Mouse (Mus musculus): ENCODE results near the gene I830077J02Rik. TPM values are rescaled to one million over a fixed set of nuclear protein-coding genes. Genes with fewer than 3 reads are reported as not detected.

I830077J02Rik gene
- polyA plus RNA-seq, 1 experiment from 2014 or later = 1.4 TPM

DNA sequence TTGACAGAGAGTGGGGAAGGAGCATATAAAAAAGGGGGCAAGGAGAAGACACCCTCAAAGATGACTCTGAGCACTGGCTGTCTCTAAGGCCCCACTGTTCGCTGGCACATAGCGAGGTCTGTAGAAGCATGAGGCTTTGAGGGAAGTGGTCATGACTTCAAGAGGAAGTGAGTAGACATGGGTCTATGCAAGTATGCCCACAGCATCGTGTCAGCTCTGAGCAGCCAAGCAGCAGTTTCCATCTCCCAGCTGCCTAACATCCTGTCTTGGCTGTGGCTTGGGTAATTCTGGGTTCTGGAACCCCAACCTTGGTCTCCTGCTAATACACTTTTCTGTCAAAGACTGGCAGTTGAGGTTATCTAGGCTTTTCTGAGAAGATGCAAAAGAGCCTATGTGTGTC lies 31.7 kb downstream of the I830077J02Rik start:
- Histone ChIP-seq H3K4me3 (replicated peaks) (no peak overlapping the region), H3K36me3 (no peaks in the 10 kb centered on the region), H3K27ac (no peak overlapping the region), H3K4me1 (no peaks in the 10 kb centered on the region), H3K9ac (no peak overlapping the region), H3K27me3 (replicated peaks) (no peaks in the 10 kb centered on the region), H3K4me2 (no peak overlapping the region), H3K9me3 (no peaks in the 10 kb centered on the region)
- WGBS = 88% methylated on average over 3 of the region's 3 CpGs
- ATAC-seq (ENCODE audit: insufficient read depth, low FRiP score, low read depth) = no peak

DNA sequence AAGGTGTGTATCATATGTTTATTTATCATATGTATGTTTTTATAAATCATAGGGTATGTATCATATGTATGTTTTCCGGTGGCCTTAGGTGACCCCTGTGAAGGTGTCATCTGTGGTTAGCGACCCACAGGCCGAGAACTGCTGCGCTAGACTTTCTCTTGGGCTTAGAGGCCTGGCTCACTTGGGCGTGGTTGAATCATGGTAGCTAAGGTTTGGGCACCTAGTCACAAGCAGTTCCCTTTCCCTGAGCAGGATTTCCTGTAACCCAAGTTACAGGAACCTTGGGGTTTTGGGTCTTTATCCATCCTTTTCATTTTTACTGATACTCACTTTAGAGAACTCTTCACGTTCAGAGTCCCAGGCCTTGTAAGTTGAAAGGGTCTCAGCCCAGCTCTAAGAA lies 32.2 kb downstream of the I830077J02Rik start:
- Histone ChIP-seq H3K27me3 (replicated peaks) (no peaks in the 10 kb centered on the region), H3K4me2 (no peak overlapping the region), H3K36me3 (no peaks in the 10 kb centered on the region), H3K4me1 (0 out of 2 replicates have a peak, but pooled peaks cover under 1% of the 10 kb centered on the region), H3K27ac (no peak overlapping the region), H3K4me3 (replicated peaks) (no peak overlapping the region), H3K9ac (no peak overlapping the region), H3K9me3 (no peaks in the 10 kb centered on the region)
- ATAC-seq (ENCODE audit: insufficient read depth, low FRiP score, low read depth) = no peak
- WGBS = 70% methylated on average over 6 of the region's 6 CpGs

DNA sequence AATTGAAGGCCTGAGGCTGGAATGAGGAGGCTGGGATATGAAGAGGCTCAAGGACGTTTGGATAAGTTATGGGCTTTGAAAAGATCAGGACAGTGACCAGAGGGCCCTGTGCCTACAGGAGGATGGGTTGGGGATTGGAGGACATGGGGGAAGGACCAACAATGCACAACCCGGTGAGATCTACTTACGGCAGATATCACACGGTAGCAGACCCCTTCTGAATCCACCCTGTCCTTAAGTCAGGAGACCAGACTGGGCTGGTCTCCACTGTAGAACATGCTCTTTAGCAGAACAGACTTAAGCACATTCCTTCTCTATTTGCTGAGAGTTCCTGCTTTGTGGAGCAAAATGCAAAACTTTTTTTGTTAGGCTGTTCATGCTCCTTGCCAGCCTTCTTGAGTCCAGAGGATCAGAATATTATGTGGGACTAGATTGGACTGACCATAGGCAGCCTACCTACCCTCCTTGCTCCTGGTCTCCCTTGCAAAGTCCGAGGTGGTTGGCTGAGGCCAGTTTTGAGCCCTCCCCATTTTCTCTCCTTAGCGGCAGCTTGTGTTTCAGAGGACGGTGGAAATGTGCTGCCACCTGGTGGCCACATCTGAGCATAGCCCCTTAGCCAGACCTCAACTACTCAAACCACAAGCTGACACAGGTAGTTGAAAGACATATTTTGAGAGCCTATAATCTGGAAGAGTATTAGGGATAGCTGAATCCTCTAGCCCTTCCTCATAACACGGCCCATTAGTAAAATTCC lies 32.9 kb downstream of the I830077J02Rik start:
- Histone ChIP-seq H3K9ac (no peak overlapping the region), H3K4me1 (peaks cover 7% of the 10 kb centered on the region), H3K4me3 (replicated peaks) (no peak overlapping the region), H3K27ac (no peak overlapping the region), H3K27me3 (replicated peaks) (no peaks in the 10 kb centered on the region), H3K9me3 (no peaks in the 10 kb centered on the region), H3K4me2 (no peak overlapping the region), H3K36me3 (no peaks in the 10 kb centered on the region)
- 39% methylated on average over 8 of the region's 8 CpGs for WGBS
- peak; percentile 18; the same call in 1 of the 2 replicates for ATAC-seq (ENCODE audit: insufficient read depth, low FRiP score, low read depth)

DNA sequence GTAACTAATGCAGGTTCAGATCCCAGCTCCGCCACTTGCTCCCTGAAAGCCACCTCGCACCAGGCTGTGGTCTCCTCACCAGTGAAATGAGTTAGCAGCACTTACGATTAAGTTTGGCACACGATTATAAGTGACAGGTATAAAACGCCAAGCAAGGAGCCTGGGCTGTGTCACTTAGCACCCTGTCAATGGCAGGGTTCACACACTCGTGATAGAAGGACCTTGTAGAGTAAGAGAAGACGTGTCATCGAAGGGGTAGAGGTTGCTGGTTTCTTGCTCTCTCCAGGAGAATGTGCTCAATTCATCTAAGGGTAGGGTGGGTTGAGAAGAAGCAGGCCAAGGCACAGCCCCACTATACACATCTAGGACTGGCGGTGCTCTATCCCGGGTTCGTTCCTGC lies 33.6 kb downstream of the I830077J02Rik start:
- Histone ChIP-seq H3K4me1 (peaks cover 14% of the 10 kb centered on the region), H3K9ac (no peak overlapping the region), H3K9me3 (no peaks in the 10 kb centered on the region), H3K36me3 (no peaks in the 10 kb centered on the region), H3K27me3 (replicated peaks) (no peaks in the 10 kb centered on the region), H3K4me2 (no peak overlapping the region), H3K27ac (no peak overlapping the region), H3K4me3 (replicated peaks) (no peak overlapping the region)
- 85% methylated on average over 11 of the region's 11 CpGs for WGBS
- no peak for ATAC-seq (ENCODE audit: insufficient read depth, low FRiP score, low read depth)

DNA sequence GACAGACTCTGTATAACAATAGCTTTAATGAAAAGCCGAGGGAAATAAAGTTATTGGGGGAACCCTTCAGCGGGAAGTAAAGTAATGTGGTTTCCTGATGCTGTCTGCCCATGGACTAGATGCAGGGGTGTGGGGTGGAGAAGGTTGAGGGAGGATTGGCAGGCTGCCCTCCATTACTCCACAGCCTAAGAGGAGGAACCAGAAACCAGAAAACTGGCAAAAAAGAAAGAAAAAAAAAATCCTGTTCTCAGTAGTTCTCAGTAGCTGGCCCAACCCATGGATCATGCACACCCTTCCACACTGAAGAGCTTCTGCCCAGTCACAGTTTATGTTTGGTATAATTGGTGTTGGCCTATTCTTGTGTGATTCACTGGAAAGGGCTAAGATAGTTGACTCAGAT lies 34.1 kb downstream of the I830077J02Rik start:
- Histone ChIP-seq H3K4me3 (replicated peaks) (no peak overlapping the region), H3K4me2 (no peak overlapping the region), H3K36me3 (no peaks in the 10 kb centered on the region), H3K9me3 (no peaks in the 10 kb centered on the region), H3K27ac (no peak overlapping the region), H3K27me3 (replicated peaks) (no peaks in the 10 kb centered on the region), H3K4me1 (peaks cover 16% of the 10 kb centered on the region), H3K9ac (no peak overlapping the region)
- no peak for ATAC-seq (ENCODE audit: insufficient read depth, low FRiP score, low read depth)
- 62% methylated on average over 2 of the region's 2 CpGs for WGBS

DNA sequence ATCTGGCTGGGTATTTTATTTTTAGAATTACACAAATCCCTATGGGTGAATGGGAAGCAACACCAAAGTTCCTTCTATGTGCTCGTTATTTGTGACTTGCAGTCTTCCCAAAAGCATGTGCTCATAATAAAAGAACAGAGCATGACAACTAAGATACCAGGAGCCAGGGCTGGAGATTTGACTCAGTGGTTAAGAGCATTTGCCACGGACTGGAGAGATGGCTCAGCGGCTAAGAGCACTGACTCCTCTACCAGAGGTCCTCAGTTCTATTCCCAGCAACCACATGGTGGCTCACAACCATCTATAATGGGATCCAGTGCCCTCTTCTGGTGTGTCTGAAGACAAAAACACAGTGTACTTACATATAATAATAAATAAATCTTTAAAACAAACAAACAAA lies 35.7 kb downstream of the I830077J02Rik start:
- Histone ChIP-seq H3K4me1 (peaks cover 16% of the 10 kb centered on the region), H3K36me3 (no peaks in the 10 kb centered on the region), H3K4me2 (no peak overlapping the region), H3K27me3 (replicated peaks) (no peaks in the 10 kb centered on the region), H3K9me3 (no peaks in the 10 kb centered on the region), H3K4me3 (replicated peaks) (no peak overlapping the region), H3K9ac (no peak overlapping the region), H3K27ac (no peak overlapping the region)
- WGBS = 74% methylated on average over 3 of the region's 3 CpGs
- ATAC-seq (ENCODE audit: insufficient read depth, low FRiP score, low read depth) = no peak

- no peaks in the 10 kb centered on the region for H3K9me3 ChIP-seq
- 55% methylated on average over 23 of the region's 23 CpGs for WGBS
- H3K27me3 ChIP-seq (replicated peaks) = no peaks in the 10 kb centered on the region
- ATAC-seq (ENCODE audit: insufficient read depth, low FRiP score, low read depth) = peak; percentile 79
- no peak overlapping the region for H3K4me3 ChIP-seq (replicated peaks)
- H3K36me3 ChIP-seq = no peaks in the 10 kb centered on the region
- H3K27ac ChIP-seq = peak overlapping the region; percentile 82
- no peak overlapping the region for H3K9ac ChIP-seq
- H3K4me1 ChIP-seq = peaks cover 20% of the 10 kb centered on the region
- H3K4me2 ChIP-seq = 0 out of 2 replicates have a peak overlapping the region, but pooled peaks have one; percentile 17
Measured at GRCm38 (mm10) chr3:105894601-105895592, 37.6 kb downstream of the I830077J02Rik start.

DNA sequence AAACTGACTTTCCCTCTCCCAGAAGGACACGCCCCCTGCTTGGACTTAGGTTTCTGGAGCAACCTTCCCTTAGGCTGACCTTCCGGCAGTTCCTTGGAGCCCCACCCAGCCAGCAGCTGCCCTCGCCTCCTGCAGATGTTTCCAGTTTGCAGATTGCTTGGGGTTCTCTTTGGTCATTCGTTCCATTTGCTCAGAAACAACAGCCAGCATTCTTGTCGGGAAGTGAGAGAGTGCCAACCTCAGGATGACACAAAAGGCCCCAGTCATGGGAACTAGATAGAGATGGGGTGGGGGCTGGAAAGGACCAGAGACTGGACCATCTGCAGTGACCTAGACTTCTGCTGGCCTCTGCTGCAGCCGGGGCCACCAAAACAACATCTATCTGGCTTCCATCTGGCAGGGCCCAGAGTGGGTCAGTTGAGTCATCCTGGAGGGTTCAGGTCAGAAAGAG lies 38.5 kb downstream of the I830077J02Rik start:
- H3K4me3 ChIP-seq (replicated peaks) = no peak overlapping the region
- peaks cover 20% of the 10 kb centered on the region for H3K4me1 ChIP-seq
- peak overlapping the region; percentile 82 for H3K27ac ChIP-seq
- no peaks in the 10 kb centered on the region for H3K27me3 ChIP-seq (replicated peaks)
- H3K9ac ChIP-seq = no peak overlapping the region
- ATAC-seq (ENCODE audit: insufficient read depth, low FRiP score, low read depth) = no peak
- WGBS = 52% methylated on average over 6 of the region's 6 CpGs
- H3K4me2 ChIP-seq = no peak overlapping the region
- no peaks in the 10 kb centered on the region for H3K36me3 ChIP-seq
- H3K9me3 ChIP-seq = no peaks in the 10 kb centered on the region

DNA sequence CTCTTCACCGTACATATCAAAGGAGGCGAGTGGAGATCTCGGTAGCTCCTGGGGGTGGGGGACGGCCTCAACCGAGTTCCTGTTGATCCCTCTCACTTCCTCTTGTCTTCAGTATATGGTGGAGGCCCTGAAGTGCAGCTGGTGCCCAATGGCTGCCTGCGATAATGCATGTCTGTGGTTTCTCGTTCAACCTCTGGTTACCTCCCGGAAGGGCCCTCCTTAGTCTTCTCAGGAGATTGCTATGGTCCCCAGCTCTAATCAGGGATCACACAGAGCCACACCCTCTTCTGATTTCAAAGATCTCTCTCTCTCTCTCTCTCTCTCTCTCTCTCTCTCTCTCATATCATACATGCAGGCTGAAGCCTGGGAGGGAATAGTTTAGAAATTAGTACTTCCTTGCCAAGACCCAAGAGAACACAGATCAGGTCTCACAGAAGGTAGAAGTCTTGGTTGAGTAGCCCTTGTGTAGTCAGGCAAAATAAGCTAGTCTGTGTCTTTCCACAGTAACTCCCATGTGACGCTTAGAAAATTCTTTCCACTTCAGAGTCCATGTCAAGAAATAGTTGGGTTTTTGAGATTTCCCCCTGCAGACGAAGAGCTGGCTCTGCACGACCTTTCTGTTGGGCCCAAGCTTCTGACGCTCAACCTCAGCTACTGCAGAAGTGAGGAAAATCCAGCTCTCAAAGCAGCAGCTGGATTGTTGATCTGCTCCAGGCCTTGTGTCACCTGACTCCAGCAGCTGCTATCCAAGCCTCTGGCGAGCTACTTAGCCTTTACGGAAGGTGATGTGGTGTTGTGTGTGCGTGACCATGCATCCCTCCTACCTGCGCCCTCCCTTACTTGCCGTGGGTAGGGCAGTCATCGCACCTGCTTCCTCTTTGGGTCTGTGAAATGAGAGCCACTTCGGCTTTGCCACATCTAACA lies 39.6 kb downstream of the I830077J02Rik start:
- no peaks in the 10 kb centered on the region for H3K36me3 ChIP-seq
- ATAC-seq (ENCODE audit: insufficient read depth, low FRiP score, low read depth) = no peak
- WGBS = 79% methylated on average over 19 of the region's 19 CpGs
- peak overlapping the region; percentile 65 for H3K27ac ChIP-seq
- H3K9ac ChIP-seq = no peak overlapping the region
- no peak overlapping the region for H3K4me2 ChIP-seq
- no peak overlapping the region for H3K4me3 ChIP-seq (replicated peaks)
- no peaks in the 10 kb centered on the region for H3K9me3 ChIP-seq
- H3K4me1 ChIP-seq = peaks cover 20% of the 10 kb centered on the region
- H3K27me3 ChIP-seq (replicated peaks) = no peaks in the 10 kb centered on the region

GRCm38 (mm10) chr3:105891760-105892571 lies 40.5 kb downstream of the I830077J02Rik start:
- no peak overlapping the region for H3K4me2 ChIP-seq
- H3K4me3 ChIP-seq (replicated peaks) = no peak overlapping the region
- no peak overlapping the region for H3K9ac ChIP-seq
- no peaks in the 10 kb centered on the region for H3K9me3 ChIP-seq
- H3K27me3 ChIP-seq (replicated peaks) = no peaks in the 10 kb centered on the region
- WGBS = 72% methylated on average over 10 of the region's 10 CpGs
- ATAC-seq (ENCODE audit: insufficient read depth, low FRiP score, low read depth) = no peak
- H3K36me3 ChIP-seq = no peaks in the 10 kb centered on the region
- peak overlapping the region; percentile 65 for H3K27ac ChIP-seq
- peaks cover 20% of the 10 kb centered on the region for H3K4me1 ChIP-seq
